Mouse (Mus musculus): ENCODE data around the gene Sptbn1. TPM values are rescaled to one million over a fixed set of nuclear protein-coding genes. Genes with fewer than 3 reads are reported as not detected.
A peak's percentile ranks its signal among the peaks of the same experiment; 100 is the strongest.

The Sptbn1 gene
- polyA plus RNA-seq, 1 experiment from 2014 or later = 95.8 TPM

GRCm38 (mm10) chr11:30178193-30178592 is 89.8 kb downstream of the Sptbn1 start:
- Histone ChIP-seq H3K36me3 (peaks cover 4% of the 10 kb centered on the region), H3K4me2 (replicated peaks) (no peak overlapping the region), H3K9me3 (no peaks in the 10 kb centered on the region), H3K4me1 (peaks cover 26% of the 10 kb centered on the region), H3K4me3 (no peak overlapping the region), H3K9ac (no peak overlapping the region), H3K27me3 (no peaks in the 10 kb centered on the region), H3K27ac (no peak overlapping the region)
- no peak for ATAC-seq (ENCODE audit: low FRiP score, low read depth)
- 93% methylated on average over 2 of the region's 2 CpGs for WGBS

GRCm38 (mm10) chr11:30177145-30177840 is 90.7 kb downstream of the Sptbn1 start:
- WGBS = 36% methylated on average over 5 of the region's 5 CpGs
- H3K4me1 ChIP-seq = peaks cover 26% of the 10 kb centered on the region
- no peak overlapping the region for H3K4me3 ChIP-seq
- H3K9ac ChIP-seq = no peak overlapping the region
- no peaks in the 10 kb centered on the region for H3K9me3 ChIP-seq
- no peak for ATAC-seq (ENCODE audit: low FRiP score, low read depth)
- H3K4me2 ChIP-seq (replicated peaks) = no peak overlapping the region
- peaks cover 4% of the 10 kb centered on the region; the same call in 1 of the 2 replicates for H3K36me3 ChIP-seq
- H3K27me3 ChIP-seq = no peaks in the 10 kb centered on the region
- no peak overlapping the region for H3K27ac ChIP-seq

GRCm38 (mm10) chr11:30176111-30176510 is 91.9 kb downstream of the Sptbn1 start:
- 35% methylated on average over 3 of the region's 3 CpGs for WGBS
- no peaks in the 10 kb centered on the region for H3K9me3 ChIP-seq
- no peak overlapping the region for H3K4me3 ChIP-seq
- H3K36me3 ChIP-seq = peaks cover 4% of the 10 kb centered on the region; the same call in 1 of the 2 replicates
- 0 out of 2 replicates have a peak overlapping the region, but pooled peaks have one; percentile 28 for H3K27ac ChIP-seq
- no peak overlapping the region for H3K4me2 ChIP-seq (replicated peaks)
- H3K27me3 ChIP-seq = no peaks in the 10 kb centered on the region
- no peak overlapping the region for H3K9ac ChIP-seq
- no peak for ATAC-seq (ENCODE audit: low FRiP score, low read depth)
- peaks cover 26% of the 10 kb centered on the region for H3K4me1 ChIP-seq

GRCm38 (mm10) chr11:30175623-30176022 is 92.4 kb downstream of the Sptbn1 start:
- 58% methylated on average over 1 of the region's 1 CpGs for WGBS
- ATAC-seq (ENCODE audit: low FRiP score, low read depth) = no peak

GRCm38 (mm10) chr11:30171586-30172178 is 96.3 kb downstream of the Sptbn1 start:
- Histone ChIP-seq H3K36me3 (peaks cover 4% of the 10 kb centered on the region; the same call in 1 of the 2 replicates), H3K27me3 (no peaks in the 10 kb centered on the region), H3K9ac (no peak overlapping the region), H3K4me3 (no peak overlapping the region), H3K4me1 (peaks cover 22% of the 10 kb centered on the region), H3K4me2 (replicated peaks) (no peak overlapping the region), H3K9me3 (no peaks in the 10 kb centered on the region), H3K27ac (no peak overlapping the region)
- ATAC-seq (ENCODE audit: low FRiP score, low read depth) = no peak
- 79% methylated on average over 4 of the region's 4 CpGs for WGBS

More at GRCm38 (mm10) chr11:30175623-30176022, 92.4 kb downstream of the Sptbn1 start:
- H3K4me2 ChIP-seq (replicated peaks) = no peak overlapping the region
- no peaks in the 10 kb centered on the region for H3K27me3 ChIP-seq
- no peak overlapping the region for H3K4me3 ChIP-seq
- no peaks in the 10 kb centered on the region for H3K9me3 ChIP-seq
- H3K4me1 ChIP-seq = peaks cover 26% of the 10 kb centered on the region
- H3K27ac ChIP-seq = no peak overlapping the region
- H3K36me3 ChIP-seq = peaks cover 4% of the 10 kb centered on the region; the same call in 1 of the 2 replicates
- H3K9ac ChIP-seq = no peak overlapping the region

- no peak overlapping the region for H3K27ac ChIP-seq
- H3K36me3 ChIP-seq = peaks cover 4% of the 10 kb centered on the region; the same call in 1 of the 2 replicates
- no peaks in the 10 kb centered on the region for H3K9me3 ChIP-seq
- no peak overlapping the region for H3K4me3 ChIP-seq
- H3K4me2 ChIP-seq (replicated peaks) = no peak overlapping the region
- no peaks in the 10 kb centered on the region for H3K27me3 ChIP-seq
- no peak overlapping the region for H3K9ac ChIP-seq
- WGBS = 84% methylated on average over 5 of the region's 5 CpGs
- ATAC-seq (ENCODE audit: low FRiP score, low read depth) = no peak
- H3K4me1 ChIP-seq = peaks cover 22% of the 10 kb centered on the region
Observed at GRCm38 (mm10) chr11:30171184-30171583, 96.8 kb downstream of the Sptbn1 start.

- H3K4me1 ChIP-seq = peaks cover 16% of the 10 kb centered on the region
- no peaks in the 10 kb centered on the region for H3K36me3 ChIP-seq
- ATAC-seq (ENCODE audit: low FRiP score, low read depth) = no peak
- H3K27me3 ChIP-seq = no peaks in the 10 kb centered on the region
- H3K4me2 ChIP-seq (replicated peaks) = no peak overlapping the region
- H3K4me3 ChIP-seq = no peak overlapping the region
- no peaks in the 10 kb centered on the region for H3K9me3 ChIP-seq
- H3K27ac ChIP-seq = no peak overlapping the region
- WGBS = 54% methylated on average over 4 of the region's 4 CpGs
- H3K9ac ChIP-seq = no peak overlapping the region
Observed at GRCm38 (mm10) chr11:30166551-30166922, 101.4 kb downstream of the Sptbn1 start.

GRCm38 (mm10) chr11:30165861-30166550 is 102.0 kb downstream of the Sptbn1 start:
- Histone ChIP-seq H3K9me3 (no peaks in the 10 kb centered on the region), H3K4me3 (no peak overlapping the region), H3K36me3 (no peaks in the 10 kb centered on the region), H3K4me1 (peaks cover 21% of the 10 kb centered on the region), H3K27ac (no peak overlapping the region), H3K27me3 (no peaks in the 10 kb centered on the region), H3K9ac (no peak overlapping the region), H3K4me2 (replicated peaks) (no peak overlapping the region)
- 44% methylated on average over 5 of the region's 5 CpGs for WGBS
- peak; percentile 59; the same call in 1 of the 2 replicates for ATAC-seq (ENCODE audit: low FRiP score, low read depth)

GRCm38 (mm10) chr11:30164515-30165214 is 103.3 kb downstream of the Sptbn1 start:
- H3K4me1 ChIP-seq = peaks cover 21% of the 10 kb centered on the region
- no peak overlapping the region for H3K4me2 ChIP-seq (replicated peaks)
- WGBS = 72% methylated on average over 5 of the region's 5 CpGs
- no peak for ATAC-seq (ENCODE audit: low FRiP score, low read depth)
- H3K9me3 ChIP-seq = no peaks in the 10 kb centered on the region
- no peaks in the 10 kb centered on the region for H3K27me3 ChIP-seq
- H3K36me3 ChIP-seq = no peaks in the 10 kb centered on the region
- no peak overlapping the region for H3K4me3 ChIP-seq
- no peak overlapping the region for H3K9ac ChIP-seq
- H3K27ac ChIP-seq = no peak overlapping the region

GRCm38 (mm10) chr11:30163870-30164269 is 104.1 kb downstream of the Sptbn1 start:
- Histone ChIP-seq H3K4me1 (peaks cover 21% of the 10 kb centered on the region), H3K36me3 (peaks cover 6% of the 10 kb centered on the region), H3K4me2 (replicated peaks) (no peak overlapping the region), H3K27me3 (no peaks in the 10 kb centered on the region), H3K4me3 (no peak overlapping the region), H3K9ac (no peak overlapping the region), H3K9me3 (no peaks in the 10 kb centered on the region), H3K27ac (no peak overlapping the region)
- 78% methylated on average over 1 of the region's 1 CpGs for WGBS
- no peak for ATAC-seq (ENCODE audit: low FRiP score, low read depth)

- Histone ChIP-seq H3K36me3 (peaks cover 13% of the 10 kb centered on the region), H3K27me3 (no peaks in the 10 kb centered on the region), H3K9ac (no peak overlapping the region), H3K9me3 (no peaks in the 10 kb centered on the region), H3K4me1 (peaks cover 21% of the 10 kb centered on the region), H3K4me2 (replicated peaks) (no peak overlapping the region), H3K4me3 (no peak overlapping the region), H3K27ac (no peak overlapping the region)
- 71% methylated on average over 4 of the region's 4 CpGs for WGBS
- ATAC-seq (ENCODE audit: low FRiP score, low read depth) = no peak
Observed at GRCm38 (mm10) chr11:30163081-30163480, 104.9 kb downstream of the Sptbn1 start.

- Histone ChIP-seq H3K9ac (no peak overlapping the region), H3K27ac (no peak overlapping the region), H3K4me3 (no peak overlapping the region), H3K36me3 (peaks cover 19% of the 10 kb centered on the region), H3K9me3 (no peaks in the 10 kb centered on the region), H3K4me2 (replicated peaks) (no peak overlapping the region), H3K27me3 (no peaks in the 10 kb centered on the region), H3K4me1 (peaks cover 13% of the 10 kb centered on the region)
- WGBS = 86% methylated on average over 1 of the region's 1 CpGs
- ATAC-seq (ENCODE audit: low FRiP score, low read depth) = no peak
Observed at GRCm38 (mm10) chr11:30161744-30162143, 106.2 kb downstream of the Sptbn1 start.

Data from limb, embryonic 13.5 days (tissue).